Mouse (Mus musculus): ENCODE measurements around the gene Lrrk2. TPM values are rescaled to one million over a fixed set of nuclear protein-coding genes. Genes with fewer than 3 reads are reported as not detected.

Gene Lrrk2
- polyA plus RNA-seq, 1 experiment from 2014 or later: 2.5 TPM

GRCm38 (mm10) chr15:91671987-91672386, 988 bp upstream of the Lrrk2 start:
- no peak overlapping the region for H3K4me3 ChIP-seq (ENCODE audit: low read depth, low read length)
- no peaks in the 10 kb centered on the region for H3K9me3 ChIP-seq (ENCODE audit: control insufficient read depth)
- no peaks in the 10 kb centered on the region for H3K4me1 ChIP-seq (replicated peaks; ENCODE audit: control insufficient read depth, insufficient read depth, low read length)
- H3K27ac ChIP-seq (ENCODE audit: low read depth, low read length): no peak overlapping the region
- no peak overlapping the region for H3K9ac ChIP-seq (ENCODE audit: low read depth, low read length)
- no peak for ATAC-seq
- 76% methylated on average over 5 of the region's 5 CpGs for WGBS
- H3K4me2 ChIP-seq (replicated peaks; ENCODE audit: low read depth): no peak overlapping the region
- no peaks in the 10 kb centered on the region for H3K36me3 ChIP-seq (ENCODE audit: control insufficient read depth, insufficient read depth)
- no peak for TF ChIP-seq CTCF (IDR thresholded peaks at IDR 0.05; ENCODE audit: low read depth)
- no peaks in the 10 kb centered on the region for H3K27me3 ChIP-seq (replicated peaks; ENCODE audit: control insufficient read depth, insufficient read depth, low read length)

DNA sequence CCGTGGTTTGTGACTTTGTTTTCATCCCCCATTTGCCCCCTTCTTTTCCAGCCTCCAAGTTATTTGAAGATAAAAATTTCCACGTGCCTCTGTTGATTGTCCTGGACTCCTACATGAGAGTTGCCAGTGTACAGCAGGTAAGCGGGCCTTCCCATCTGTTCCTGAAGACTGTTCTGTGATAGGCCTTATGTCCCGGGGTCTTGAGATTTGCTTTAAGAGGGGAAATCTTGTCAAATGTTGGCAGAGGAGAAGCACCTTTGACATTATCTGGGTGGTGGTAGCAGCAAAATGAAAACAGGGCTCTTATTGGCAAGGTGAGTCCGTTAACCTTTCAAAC, 562 bp downstream of the Lrrk2 start:
- Histone ChIP-seq H3K9ac (ENCODE audit: low read depth, low read length) (peak overlapping the region; percentile 59), H3K4me3 (ENCODE audit: low read depth, low read length) (peak overlapping the region; percentile 54), H3K27ac (ENCODE audit: low read depth, low read length) (no peak overlapping the region), H3K9me3 (ENCODE audit: control insufficient read depth) (no peaks in the 10 kb centered on the region), H3K4me1 (replicated peaks; ENCODE audit: control insufficient read depth, insufficient read depth, low read length) (no peaks in the 10 kb centered on the region), H3K36me3 (ENCODE audit: control insufficient read depth, insufficient read depth) (no peaks in the 10 kb centered on the region), H3K4me2 (replicated peaks; ENCODE audit: low read depth) (peak overlapping the region; percentile 82), H3K27me3 (replicated peaks; ENCODE audit: control insufficient read depth, insufficient read depth, low read length) (no peaks in the 10 kb centered on the region)
- TF ChIP-seq CTCF (IDR thresholded peaks at IDR 0.05; ENCODE audit: low read depth): no peak
- WGBS: 17% methylated on average over 5 of the region's 5 CpGs
- no peak for ATAC-seq

GRCm38 (mm10) chr15:91680116-91680515, 7.1 kb downstream of the Lrrk2 start:
- no peak overlapping the region for H3K27ac ChIP-seq (ENCODE audit: low read depth, low read length)
- H3K9ac ChIP-seq (ENCODE audit: low read depth, low read length): no peak overlapping the region
- no peaks in the 10 kb centered on the region for H3K9me3 ChIP-seq (ENCODE audit: control insufficient read depth)
- no peaks in the 10 kb centered on the region for H3K36me3 ChIP-seq (ENCODE audit: control insufficient read depth, insufficient read depth)
- no peak for ATAC-seq
- H3K4me2 ChIP-seq (replicated peaks; ENCODE audit: low read depth): no peak overlapping the region
- no peaks in the 10 kb centered on the region for H3K4me1 ChIP-seq (replicated peaks; ENCODE audit: control insufficient read depth, insufficient read depth, low read length)
- no peak overlapping the region for H3K4me3 ChIP-seq (ENCODE audit: low read depth, low read length)
- WGBS: 77% methylated on average over 2 of the region's 2 CpGs
- no peak for TF ChIP-seq CTCF (IDR thresholded peaks at IDR 0.05; ENCODE audit: low read depth)
- no peaks in the 10 kb centered on the region for H3K27me3 ChIP-seq (replicated peaks; ENCODE audit: control insufficient read depth, insufficient read depth, low read length)

DNA sequence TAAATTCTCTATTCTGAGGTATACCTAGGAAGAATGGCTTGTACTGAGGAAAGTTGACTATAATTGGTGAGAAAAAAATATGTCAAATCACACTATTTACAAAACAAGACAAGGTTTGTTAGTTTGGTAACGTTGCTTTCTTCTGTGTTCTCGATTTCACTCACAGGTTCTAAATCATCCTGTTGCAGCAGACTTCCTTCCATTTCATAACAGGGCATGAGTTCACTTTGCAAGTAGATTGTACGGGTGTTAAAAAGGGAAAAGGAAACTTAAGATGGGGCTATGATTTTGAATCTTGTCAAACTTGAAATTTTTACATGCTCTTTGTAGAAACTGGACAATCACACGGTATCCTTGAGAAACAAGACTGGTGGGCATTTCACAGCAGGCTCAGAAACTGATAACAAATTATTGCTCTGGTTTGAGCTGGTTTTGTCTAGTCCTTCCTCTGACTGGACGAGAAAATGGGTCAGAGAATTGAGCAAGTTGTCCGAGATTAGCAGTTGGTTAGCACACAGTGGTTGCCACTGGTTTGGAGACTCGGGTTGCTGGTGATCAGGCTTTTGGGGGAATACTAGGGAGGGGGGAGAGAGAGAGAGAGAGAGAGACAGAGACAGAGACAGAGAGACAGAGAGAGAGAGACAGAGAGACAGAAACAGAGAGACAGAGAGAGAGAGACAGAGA, 13.0 kb downstream of the Lrrk2 start:
- Histone ChIP-seq H3K4me2 (replicated peaks; ENCODE audit: low read depth) (no peak overlapping the region), H3K4me1 (replicated peaks; ENCODE audit: control insufficient read depth, insufficient read depth, low read length) (no peaks in the 10 kb centered on the region), H3K36me3 (ENCODE audit: control insufficient read depth, insufficient read depth) (no peaks in the 10 kb centered on the region; the same call in 1 of the 2 replicates), H3K9ac (ENCODE audit: low read depth, low read length) (no peak overlapping the region), H3K9me3 (ENCODE audit: control insufficient read depth) (no peaks in the 10 kb centered on the region), H3K27me3 (replicated peaks; ENCODE audit: control insufficient read depth, insufficient read depth, low read length) (no peaks in the 10 kb centered on the region), H3K27ac (ENCODE audit: low read depth, low read length) (no peak overlapping the region), H3K4me3 (ENCODE audit: low read depth, low read length) (no peak overlapping the region)
- no peak for TF ChIP-seq CTCF (IDR thresholded peaks at IDR 0.05; ENCODE audit: low read depth)
- no peak for ATAC-seq
- WGBS: 75% methylated on average over 7 of the region's 7 CpGs

DNA sequence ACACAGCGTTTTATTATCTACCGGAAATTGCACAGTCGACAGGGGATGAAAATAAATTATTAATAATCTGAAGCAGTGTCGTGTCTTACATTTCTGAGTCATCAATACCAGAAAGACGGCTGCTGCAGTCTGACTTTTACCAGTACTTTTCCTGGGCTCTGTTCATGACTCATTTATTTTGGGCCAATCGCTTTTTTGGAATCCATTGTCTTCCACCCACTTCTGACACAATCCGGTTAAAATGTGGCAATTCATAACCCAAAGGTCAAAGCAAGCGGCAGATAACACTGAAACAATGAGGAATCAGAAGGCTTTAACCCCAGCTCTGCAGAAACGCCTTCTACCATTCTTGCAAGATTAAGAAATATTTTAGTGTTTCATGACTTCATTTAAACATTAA, 17.7 kb downstream of the Lrrk2 start:
- no peak overlapping the region for H3K9ac ChIP-seq (ENCODE audit: low read depth, low read length)
- H3K4me2 ChIP-seq (replicated peaks; ENCODE audit: low read depth): no peak overlapping the region
- ATAC-seq: peak; percentile 41
- no peak overlapping the region for H3K4me3 ChIP-seq (ENCODE audit: low read depth, low read length)
- H3K9me3 ChIP-seq (ENCODE audit: control insufficient read depth): no peaks in the 10 kb centered on the region
- H3K36me3 ChIP-seq (ENCODE audit: control insufficient read depth, insufficient read depth): no peaks in the 10 kb centered on the region; the same call in 1 of the 2 replicates
- no peak for TF ChIP-seq CTCF (IDR thresholded peaks at IDR 0.05; ENCODE audit: low read depth)
- 64% methylated on average over 9 of the region's 9 CpGs for WGBS
- no peak overlapping the region for H3K27ac ChIP-seq (ENCODE audit: low read depth, low read length)
- H3K27me3 ChIP-seq (replicated peaks; ENCODE audit: control insufficient read depth, insufficient read depth, low read length): no peaks in the 10 kb centered on the region
- H3K4me1 ChIP-seq (replicated peaks; ENCODE audit: control insufficient read depth, insufficient read depth, low read length): no peaks in the 10 kb centered on the region

- H3K36me3 ChIP-seq (ENCODE audit: control insufficient read depth, insufficient read depth): no peaks in the 10 kb centered on the region
- no peak overlapping the region for H3K27ac ChIP-seq (ENCODE audit: low read depth, low read length)
- H3K4me3 ChIP-seq (ENCODE audit: low read depth, low read length): no peak overlapping the region
- ATAC-seq: no peak
- WGBS: 76% methylated on average over 1 of the region's 1 CpGs
- no peak overlapping the region for H3K9ac ChIP-seq (ENCODE audit: low read depth, low read length)
- H3K9me3 ChIP-seq (ENCODE audit: control insufficient read depth): no peaks in the 10 kb centered on the region
- H3K4me2 ChIP-seq (replicated peaks; ENCODE audit: low read depth): no peak overlapping the region
- H3K4me1 ChIP-seq (replicated peaks; ENCODE audit: control insufficient read depth, insufficient read depth, low read length): no peaks in the 10 kb centered on the region
- no peak for TF ChIP-seq CTCF (IDR thresholded peaks at IDR 0.05; ENCODE audit: low read depth)
- no peaks in the 10 kb centered on the region for H3K27me3 ChIP-seq (replicated peaks; ENCODE audit: control insufficient read depth, insufficient read depth, low read length)
Measured at GRCm38 (mm10) chr15:91693051-91693450, 20.1 kb downstream of the Lrrk2 start.

- Histone ChIP-seq H3K4me2 (replicated peaks; ENCODE audit: low read depth) (no peak overlapping the region), H3K4me1 (replicated peaks; ENCODE audit: control insufficient read depth, insufficient read depth, low read length) (no peaks in the 10 kb centered on the region), H3K27me3 (replicated peaks; ENCODE audit: control insufficient read depth, insufficient read depth, low read length) (no peaks in the 10 kb centered on the region), H3K27ac (ENCODE audit: low read depth, low read length) (no peak overlapping the region), H3K9me3 (ENCODE audit: control insufficient read depth) (no peaks in the 10 kb centered on the region), H3K4me3 (ENCODE audit: low read depth, low read length) (no peak overlapping the region), H3K9ac (ENCODE audit: low read depth, low read length) (no peak overlapping the region), H3K36me3 (ENCODE audit: control insufficient read depth, insufficient read depth) (no peaks in the 10 kb centered on the region)
- WGBS: 92% methylated on average over 2 of the region's 2 CpGs
- no peak for TF ChIP-seq CTCF (IDR thresholded peaks at IDR 0.05; ENCODE audit: low read depth)
- no peak for ATAC-seq
Measured at GRCm38 (mm10) chr15:91693856-91694255, 20.9 kb downstream of the Lrrk2 start.
